Mouse (Mus musculus) embryonic fibroblast, embryonic 13.5 days (primary cell): ENCODE results near the gene Fam71a.

ENCODE experiments used
- CTCF ChIP-seq: IDR thresholded peaks from 2 replicates; pipeline ENCODE4 v1.5.1; 2011; ENCODE audit warnings: mild to moderate bottlenecking, control low read depth, low read length, moderate library complexity, borderline replicate concordance; ENCODE audit not compliant: insufficient read depth
- POLR2A ChIP-seq: IDR thresholded peaks from 2 replicates; pipeline ENCODE4 v1.6.1; 2011; ENCODE audit warnings: low read depth, mild to moderate bottlenecking, control low read depth, low read length, moderate library complexity

DNA sequence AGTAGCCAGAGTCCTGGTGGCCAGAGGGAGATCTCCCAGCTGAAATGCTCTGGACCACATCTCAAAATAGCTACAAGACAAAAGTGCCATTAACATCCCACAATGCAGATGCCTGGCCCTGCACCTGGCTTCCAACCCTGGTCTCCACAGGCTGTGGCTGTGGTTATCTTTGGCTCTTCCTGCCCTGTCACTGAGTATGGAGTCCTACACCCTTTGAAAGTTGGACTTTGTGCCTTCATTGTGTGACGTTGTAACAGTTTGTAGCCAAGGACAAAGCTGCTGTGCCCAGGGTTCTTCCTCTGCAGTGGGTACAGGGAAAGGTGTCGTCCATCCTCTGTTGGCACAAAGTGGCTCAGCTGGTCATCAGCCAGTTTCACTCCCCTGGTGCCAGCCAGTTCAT, 5.8 kb upstream of the Fam71a start:
- TF ChIP-seq POLR2A (no peak), CTCF (no peak)
